Mouse (Mus musculus): ENCODE data around the gene Hivep2.

Hivep2 gene

DNA sequence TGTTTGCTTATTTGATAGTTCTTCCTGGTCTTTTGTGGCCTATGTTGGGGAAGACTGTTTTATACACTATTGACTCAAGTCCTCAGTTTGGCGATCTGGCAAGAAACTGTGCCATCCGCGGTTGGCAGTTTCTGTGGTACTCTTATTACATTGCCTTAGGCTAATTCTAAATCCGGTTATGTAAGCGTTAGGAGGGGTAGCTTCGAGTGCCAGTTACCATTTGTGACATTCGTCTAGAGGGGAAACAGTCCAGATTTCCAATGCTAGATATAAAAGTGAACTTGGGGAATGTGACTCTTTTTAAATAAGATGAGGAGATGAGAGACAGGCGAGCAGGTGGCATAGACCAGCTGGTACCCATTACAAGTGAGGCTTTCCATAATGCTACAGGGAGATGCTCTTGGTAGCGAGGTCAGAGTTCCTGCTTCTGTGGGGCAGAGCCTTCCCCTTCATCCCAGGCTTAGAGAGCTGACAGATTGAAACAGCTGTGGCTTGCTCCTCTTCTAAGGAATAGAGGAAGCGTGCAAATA lies 83.1 kb downstream of the Hivep2 start:
- no peak for DNase-seq

DNA sequence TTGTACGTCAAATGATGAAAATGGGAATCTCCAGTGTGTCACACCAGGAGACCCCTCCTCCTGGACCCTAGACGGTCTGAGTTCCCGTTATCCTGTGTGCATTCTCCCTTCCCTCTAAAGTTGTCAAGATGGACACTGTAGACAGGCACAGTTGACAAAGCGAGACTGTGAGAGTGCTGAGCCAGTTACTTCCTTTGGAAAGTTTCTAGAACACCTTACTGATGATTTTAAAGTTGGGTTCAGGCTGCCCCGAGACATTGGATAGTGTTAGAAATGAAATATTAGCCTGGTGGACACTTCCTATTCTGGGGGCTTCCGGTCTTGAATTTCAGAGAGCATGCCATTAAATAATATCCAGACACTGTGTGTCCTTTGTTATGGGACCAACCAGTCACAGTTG lies 83.8 kb downstream of the Hivep2 start:
- no peak for DNase-seq

DNA sequence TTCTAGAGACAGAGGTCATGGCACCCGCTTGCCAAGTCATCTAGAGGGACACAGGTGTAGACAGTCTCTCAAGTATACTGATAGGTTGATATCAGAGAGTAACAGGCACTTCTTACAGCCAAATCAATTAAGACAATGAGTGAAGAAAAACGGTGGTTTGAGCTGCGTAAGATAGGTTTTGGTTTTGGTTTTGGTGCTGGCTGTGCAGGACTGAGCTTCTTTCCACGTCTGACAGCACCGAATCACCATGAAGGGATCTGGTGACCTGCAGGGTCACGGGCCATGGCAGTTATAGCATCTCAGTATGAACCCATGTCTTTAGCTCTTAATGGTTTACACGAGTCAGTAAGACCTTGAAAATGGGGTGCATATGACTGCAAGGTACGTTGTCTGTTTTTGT lies 84.7 kb downstream of the Hivep2 start:
- DNase-seq: no peak

DNA sequence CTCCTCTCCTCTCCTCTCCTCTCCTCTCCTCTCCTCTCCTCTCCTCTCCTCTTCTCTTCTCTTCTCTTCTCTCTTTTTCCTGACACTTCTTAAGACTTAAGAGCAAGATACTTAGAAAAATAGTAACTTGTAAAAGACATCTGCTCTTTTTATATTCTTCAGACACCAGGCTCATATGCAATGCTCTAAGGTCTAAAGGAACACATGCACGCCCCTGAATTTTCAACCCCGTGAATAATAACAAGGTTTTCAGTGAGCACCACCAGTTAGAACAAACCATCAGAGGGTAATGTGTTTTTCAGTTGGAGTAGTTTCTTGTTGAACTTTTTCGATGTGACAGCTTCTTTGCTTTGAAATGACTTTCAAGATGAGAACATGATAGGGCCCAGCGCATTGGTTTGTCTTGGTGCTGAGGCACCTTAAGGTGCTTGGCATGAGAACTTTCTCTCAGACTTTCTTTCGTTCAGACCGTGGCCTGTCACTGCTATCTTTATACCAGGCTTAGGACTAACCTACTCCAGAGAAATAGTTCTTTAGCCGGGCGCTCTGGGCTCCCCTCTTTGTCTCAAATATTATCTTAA lies 86.3 kb downstream of the Hivep2 start:
- no peak for DNase-seq

DNA sequence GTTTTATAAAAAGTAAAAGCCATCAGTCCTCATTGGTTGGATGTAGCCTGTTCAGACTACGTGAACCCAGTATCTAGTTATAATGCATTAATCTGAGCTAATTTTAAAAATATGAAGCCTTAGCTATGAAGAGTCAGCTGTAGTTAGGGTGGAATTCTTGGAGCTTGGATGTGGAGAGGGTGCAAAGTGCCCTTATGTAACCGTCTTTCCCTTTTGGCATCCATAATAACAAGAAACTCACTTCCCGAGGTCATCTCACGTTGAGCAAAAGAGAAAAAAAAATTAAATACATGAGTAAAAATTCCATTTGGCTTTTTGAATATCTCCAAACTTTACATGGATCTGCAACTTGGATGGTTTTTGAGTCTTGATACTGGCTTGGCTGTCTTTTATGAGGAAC lies 89.0 kb downstream of the Hivep2 start:
- DNase-seq: no peak

DNA sequence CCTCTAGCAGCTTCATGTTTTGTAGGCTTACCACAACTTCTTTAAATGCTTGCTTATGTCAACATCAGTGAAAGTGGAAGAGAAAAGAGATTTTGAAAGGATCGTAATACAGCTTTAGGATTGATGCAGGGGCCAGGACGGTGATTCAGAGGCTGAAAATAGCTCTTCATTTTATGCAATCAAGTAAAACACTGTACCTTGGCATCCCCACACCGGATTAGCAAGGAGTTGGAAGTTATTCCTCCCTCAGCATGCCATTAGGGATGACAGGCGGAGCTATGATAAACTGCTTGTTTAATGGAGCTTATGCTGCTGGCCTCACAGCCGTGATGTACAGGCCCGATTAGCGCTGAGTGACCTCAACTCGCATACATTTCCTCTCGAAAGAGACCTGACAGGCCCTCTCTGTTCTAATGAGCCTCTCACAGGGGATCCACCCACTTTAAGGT lies 89.7 kb downstream of the Hivep2 start:
- peak; percentile 10 for DNase-seq

DNA sequence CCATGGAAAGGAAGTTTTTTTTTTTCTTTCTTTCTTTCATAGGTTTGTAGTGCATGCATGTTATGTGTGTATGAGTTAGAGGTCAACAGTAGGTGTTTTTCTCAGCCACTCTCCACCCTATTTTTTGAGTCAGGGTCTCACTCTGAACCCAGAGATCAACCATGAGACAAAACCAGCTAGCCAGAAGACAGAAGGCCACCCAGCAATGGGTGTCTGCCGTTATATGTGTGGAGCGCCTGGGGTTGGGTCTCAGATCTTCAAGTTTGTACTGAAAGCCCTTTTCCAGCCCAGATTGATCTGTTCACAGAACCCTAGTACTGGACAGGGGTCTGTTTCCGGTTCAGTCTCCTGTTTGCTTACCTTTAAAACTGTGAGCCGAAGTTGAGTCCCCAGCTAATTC lies 90.2 kb downstream of the Hivep2 start:
- no peak for DNase-seq

DNA sequence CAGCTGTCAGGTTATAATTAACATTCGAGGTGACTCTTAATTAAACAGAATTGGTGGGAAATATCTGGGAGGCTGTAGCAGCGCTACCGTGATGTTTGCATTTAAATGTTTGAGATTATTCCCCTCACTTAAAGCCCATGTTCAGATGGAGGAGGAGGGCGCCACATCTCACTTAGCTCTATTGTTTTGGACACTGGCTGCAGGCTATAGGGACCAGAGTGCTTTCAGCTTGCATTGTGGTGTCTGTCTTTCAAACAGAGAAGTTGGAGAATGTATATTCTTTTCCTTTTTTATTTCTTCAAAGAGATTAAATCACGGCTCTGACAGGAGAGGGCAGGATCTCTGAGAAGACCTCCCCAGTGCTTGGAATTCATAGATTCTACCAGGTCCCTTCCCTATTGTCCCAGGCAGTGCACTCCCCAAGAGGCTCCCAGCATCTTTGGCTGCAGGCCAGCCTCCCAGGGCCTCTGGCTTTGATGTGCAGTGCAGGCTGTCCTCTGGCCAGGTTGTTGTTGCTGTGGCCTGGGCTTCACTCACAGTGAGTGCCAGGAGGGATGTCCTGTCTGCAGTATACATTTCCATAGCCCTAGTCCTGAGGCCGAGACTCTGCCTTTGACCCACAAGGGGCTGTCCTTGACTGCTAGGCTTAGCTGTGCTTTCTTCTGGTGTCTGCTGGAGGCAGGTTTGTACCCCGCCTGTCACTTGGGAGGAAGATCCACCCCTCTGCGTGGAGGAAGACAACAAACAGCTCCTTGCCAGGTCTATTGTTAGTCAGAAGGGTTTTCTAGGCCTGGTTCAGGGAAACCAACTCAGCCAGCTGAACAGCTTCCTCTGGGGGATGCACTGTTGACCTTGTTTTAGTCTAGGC lies 90.9 kb downstream of the Hivep2 start:
- DNase-seq: peak; percentile 17

DNA sequence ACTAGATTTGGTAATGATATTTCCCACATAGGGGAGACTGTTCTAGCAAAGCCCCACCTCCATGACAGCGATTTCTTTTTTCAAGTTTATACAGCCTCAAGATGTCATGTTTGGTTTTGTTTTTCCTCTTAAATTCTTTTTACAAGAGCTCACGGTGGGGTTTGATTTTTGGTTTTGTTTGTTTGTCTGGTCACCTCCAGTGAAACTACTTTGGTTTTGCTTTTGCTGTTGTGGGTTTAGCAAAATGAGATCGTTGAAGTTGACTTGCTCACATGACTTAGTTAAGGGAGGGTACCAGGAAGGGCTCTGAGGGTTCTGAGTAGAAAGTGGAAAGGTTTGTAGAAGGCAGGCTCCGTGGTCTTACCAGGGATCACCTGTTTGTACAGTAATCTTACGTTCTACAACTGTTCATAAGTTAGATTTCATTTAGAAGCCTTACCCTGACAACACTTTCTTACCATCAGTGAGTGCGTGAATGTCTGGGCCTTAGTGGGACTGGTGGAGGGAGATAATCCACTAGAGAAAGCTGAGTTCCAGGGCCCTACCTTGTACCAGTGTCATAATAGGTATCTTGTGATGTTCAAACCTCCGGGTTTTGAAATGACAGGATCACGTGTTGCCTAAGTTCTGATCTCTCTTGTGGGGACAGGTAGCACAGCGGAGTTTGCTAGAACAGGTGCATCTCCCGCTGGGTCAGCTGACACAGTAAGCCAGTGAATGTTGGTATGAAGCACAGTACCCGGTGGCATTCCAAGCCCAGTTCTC lies 92.1 kb downstream of the Hivep2 start:
- DNase-seq: no peak

DNA sequence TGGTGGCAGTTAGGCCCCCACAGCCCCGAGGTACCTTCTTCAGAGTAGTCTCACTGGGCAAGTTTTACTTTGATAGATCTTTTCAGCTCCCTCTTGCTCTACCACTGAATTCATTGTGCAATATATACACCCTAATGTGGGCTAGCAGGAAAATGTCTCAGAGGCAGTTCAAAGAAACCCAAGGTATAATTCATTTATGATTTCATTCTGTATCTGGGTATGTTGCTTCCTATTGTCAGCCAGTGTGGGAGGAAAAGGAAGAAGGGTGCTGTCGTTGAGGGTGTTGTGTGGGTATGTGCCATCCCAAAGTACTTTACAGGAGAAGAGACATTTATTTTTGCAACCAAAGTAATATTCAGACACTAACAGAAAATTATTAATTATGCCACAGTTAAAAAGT lies 92.9 kb downstream of the Hivep2 start:
- DNase-seq: no peak

DNA sequence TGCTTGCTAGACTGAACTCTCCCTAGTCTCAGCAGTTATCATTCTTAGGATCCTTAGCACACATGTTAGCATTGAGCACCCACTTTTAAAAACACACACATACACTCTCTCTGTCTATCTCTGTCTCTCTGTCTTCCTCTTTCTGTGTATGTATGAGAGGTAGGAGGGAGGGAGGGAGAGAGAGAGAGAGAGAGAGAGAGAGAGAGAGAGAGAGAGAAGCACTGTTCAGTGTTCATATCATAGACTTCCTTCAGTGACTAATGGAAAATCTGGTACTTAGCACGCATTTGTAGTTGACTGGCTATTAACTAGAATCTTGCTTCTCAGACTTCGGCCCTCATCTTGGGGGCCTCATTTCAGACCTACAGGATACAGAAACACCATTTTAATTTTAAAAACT lies 93.7 kb downstream of the Hivep2 start:
- DNase-seq: no peak

DNA sequence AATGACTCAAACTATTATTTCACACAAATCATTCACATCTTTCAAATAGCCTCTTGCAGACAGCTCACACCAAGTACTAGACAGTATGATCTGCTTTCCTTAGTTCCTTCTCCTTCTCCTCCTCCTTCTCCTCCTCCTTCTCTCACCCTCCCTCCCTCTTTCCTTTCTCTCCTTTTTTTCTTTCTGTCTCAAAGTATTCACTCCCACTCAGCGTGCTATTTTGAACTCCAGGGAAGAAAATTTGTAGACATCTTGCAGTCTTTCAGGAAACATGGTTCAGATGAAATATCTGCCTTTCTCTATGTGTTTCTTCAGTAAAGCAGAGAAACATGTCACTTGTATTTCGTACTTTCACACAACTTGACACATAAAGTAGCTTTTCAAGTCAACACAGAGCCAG lies 94.4 kb downstream of the Hivep2 start:
- no peak for DNase-seq

DNA sequence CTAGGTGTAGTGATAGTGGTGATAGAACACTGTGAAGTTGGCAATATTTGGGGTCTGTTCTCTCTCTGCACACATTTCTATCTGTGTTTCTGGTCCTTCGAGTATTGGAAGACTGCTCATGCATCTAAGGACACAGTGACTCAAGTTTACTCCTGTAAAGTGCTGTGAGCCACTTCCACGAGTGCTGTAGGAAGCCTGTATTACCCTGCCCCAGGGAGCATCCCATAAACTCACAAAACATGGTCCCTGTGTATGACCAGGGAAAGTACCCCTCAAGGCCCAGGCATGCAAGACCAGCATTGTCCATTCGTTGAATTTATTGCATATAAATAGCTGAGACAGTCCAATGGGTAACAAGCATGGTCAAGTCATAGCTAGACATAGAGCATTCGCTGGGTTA lies 97.4 kb downstream of the Hivep2 start:
- DNase-seq: no peak

DNA sequence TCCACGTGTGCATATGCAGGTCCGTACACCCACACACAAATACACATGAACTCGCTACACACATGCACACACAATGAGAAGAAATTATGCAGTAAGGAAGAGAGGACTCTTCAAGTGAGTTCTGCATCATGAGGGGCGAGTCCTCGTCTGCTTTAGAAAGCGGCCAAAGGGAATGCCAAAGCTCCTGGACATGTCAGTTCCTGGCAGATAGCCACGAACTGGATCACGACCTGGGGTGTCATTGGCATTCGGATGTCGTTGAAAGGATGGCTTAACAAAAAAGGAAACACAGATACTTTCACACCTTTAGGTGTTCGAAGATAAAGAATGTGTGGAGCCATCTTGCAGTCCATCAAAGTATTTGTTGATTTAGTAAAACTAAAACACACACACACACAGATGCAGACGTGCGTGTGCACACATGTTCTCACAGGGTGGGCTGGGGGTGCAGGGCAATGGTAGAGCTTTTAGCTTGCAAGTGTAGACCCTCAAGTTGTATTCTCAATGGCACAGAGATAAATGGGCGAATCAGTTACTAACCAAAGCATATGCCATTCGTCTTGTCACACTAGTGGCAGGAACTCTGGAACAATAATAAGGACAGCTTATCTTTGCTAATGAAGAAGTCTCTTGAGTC lies 99.0 kb downstream of the Hivep2 start:
- no peak for DNase-seq

DNA sequence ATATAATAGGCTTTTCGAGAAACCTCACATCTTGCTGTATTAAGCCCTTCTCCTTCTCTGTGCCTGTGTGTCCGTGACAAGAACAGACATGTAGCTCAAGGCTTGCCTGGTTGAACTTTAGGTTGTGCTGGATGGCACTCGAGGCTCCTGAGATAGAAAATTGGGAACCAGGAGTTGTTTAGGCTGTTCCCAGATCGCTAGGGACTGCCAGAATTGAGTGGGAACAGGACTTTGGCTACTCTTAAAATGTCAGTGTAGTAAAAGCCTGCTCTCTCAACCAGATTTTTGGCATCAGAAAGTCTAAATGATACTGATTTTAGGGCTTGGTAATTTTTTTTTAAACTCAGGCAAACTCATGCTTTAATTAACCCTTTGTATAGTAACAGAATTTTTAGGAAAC lies 101.9 kb downstream of the Hivep2 start:
- DNase-seq: no peak

DNA sequence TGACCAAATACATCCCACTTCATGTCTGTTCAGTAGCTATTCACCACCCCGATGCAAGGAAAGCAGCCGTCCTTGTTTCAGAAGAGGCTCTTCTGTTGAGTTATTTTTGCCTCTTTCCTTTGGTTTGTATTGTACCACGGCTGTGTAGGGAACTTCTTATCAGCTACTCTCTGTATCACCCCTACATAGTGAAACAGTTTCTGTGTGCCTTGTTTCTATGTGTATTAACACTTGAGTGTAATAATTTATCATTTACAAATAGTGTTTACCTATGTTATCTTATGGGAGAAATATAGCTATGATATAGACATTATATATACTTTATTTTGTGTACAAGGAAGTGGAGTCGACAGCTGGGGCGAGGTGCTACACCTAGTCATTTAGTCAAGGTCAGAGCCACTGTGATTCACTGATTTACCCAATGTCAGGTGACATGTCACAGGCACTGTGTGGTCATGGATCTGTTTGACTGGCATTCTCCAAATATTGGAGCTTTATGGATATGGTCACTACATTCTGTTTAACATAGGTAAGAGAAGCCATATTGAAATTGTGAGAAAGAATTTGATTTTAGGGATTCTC lies 104.7 kb downstream of the Hivep2 start:
- DNase-seq: no peak

DNA sequence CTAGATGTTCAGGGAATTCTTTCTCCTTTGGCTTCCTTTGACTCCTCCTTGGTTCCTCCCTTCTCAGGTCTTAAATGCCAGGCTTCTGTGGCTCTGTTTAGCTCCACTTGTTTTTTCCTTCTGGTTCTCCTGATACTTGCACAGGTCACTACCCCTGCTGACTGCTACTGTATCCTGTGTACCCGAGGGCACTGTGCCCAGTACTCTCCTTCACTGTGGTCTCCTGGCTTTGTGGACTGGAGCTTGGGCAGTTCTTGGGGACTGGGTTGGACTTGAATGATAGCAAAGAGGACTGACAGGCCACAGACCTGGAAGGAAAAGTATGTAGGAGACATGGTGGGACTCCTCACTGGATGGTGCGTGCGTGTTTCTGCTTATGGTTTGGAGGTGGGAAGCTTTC lies 106.6 kb downstream of the Hivep2 start:
- no peak for DNase-seq

DNA sequence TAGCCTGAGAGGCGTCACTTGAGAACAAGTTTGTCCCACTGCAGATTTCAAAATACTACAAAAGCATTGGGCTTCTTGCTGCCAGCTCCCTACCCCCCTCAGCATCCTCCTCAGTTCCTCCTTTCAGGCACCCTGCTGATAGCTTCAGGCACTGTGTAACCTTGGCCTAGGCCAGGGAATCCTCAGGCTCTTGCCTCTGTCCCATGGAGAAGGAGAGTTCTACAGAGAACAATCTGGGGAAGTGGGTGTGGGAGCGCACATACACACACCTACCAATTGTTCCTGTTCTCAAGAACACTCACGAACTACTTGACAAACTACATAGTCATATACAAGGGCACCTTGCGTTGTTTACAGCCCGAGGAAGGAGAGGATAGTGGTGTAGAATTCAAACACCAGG lies 109.9 kb downstream of the Hivep2 start:
- DNase-seq: no peak

DNA sequence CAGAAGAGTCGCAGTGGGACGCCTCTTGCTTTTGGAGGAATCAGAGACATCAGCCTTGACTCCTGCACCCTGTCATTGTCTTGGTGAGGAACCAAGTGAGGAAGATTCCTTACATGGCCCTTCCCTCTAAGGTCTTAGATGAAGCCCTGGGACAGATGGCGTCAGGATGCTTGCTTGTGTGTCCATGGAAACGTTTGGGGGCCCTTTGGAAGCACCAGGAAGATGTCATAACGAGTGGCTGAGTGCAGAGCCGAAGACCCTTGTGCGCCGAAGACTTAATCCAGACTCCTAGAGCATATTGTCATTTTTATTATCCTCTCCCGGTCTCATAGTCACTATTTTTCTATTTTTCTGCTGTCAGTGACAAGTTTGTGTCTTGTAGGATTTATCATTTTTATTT lies 111.0 kb downstream of the Hivep2 start:
- no peak for DNase-seq

DNA sequence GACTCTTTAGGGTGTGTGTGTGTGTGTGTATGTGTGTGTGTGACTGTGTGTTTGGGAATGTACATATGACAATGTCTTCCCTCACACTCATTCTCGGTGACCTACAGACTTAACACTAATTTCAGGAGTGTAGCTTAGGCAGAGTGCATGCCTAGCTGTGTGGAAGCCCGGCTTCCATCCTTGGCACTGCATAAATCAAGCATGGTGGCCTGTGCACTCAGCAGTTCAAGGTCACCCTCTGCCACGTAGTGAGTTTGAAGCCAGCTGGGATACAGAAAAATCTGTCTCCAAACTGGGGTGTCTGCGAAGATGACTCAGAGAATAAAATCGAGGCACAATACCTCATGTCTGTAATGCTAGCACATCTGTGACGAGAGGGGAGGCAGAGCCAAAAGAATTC lies 115.0 kb downstream of the Hivep2 start:
- DNase-seq: no peak

DNA sequence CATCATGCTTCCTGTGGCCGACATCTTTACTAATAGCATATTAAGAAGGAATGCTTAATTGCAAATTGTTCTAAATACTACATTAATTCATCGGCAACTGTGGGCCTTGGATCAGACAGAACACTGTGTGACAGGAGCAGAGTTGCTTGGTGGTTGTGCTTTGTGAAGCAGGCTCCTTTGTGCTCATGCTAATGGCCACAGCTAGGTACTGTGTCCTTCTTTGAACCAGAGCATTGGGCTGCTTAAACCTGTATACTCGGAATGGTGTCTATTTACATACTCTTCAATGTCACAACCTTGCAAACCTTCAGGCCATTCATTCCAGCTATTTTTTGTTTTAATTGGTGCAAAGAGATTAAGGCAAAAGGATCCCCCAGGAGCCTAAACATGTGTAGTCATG lies 115.9 kb downstream of the Hivep2 start:
- no peak for DNase-seq

DNA sequence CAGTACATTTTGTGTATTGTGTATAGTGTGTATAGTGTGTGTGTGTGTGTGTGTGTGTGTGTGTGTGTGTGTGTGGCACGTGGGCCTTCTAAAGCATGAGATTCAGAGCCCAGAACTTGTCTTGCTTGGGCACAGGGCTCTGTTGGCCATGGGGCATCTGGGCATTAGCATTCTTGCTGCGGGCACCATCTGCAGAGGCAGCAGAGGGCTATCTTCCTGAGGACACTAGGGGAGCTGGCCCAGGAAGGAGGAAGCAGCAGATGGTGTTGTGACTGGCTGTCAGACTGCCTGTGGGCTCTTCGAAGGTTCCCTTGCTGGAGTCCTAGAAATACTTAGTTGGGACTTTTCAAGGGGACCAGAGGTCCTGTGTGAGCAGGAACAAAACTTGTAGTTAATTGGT lies 116.4 kb downstream of the Hivep2 start:
- DNase-seq: no peak

DNA sequence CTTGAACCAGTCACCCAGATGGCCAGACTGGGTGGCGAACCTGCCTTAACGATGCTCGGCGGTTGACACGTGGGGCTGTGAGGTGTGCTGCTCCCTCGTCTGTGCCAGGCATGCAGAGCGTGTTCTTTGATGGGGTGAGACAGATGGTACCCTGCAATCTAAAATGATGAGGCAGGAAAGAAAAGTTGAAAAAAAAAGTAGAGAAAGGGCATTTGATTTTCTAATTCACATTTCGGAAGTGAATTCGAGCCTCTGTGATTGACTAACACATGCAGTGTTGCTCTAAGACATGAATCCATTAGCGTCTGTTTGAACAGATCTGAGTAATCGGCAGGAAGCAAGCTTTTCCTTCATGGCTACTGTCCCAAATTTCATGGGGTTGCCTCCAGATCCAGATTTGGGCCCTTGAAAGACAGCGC lies 119.4 kb downstream of the Hivep2 start:
- DNase-seq: no peak

All from liver (tissue).